Mouse (Mus musculus): Measurements from ENCODE around the gene Sh3tc1.

The Sh3tc1 gene

DNA sequence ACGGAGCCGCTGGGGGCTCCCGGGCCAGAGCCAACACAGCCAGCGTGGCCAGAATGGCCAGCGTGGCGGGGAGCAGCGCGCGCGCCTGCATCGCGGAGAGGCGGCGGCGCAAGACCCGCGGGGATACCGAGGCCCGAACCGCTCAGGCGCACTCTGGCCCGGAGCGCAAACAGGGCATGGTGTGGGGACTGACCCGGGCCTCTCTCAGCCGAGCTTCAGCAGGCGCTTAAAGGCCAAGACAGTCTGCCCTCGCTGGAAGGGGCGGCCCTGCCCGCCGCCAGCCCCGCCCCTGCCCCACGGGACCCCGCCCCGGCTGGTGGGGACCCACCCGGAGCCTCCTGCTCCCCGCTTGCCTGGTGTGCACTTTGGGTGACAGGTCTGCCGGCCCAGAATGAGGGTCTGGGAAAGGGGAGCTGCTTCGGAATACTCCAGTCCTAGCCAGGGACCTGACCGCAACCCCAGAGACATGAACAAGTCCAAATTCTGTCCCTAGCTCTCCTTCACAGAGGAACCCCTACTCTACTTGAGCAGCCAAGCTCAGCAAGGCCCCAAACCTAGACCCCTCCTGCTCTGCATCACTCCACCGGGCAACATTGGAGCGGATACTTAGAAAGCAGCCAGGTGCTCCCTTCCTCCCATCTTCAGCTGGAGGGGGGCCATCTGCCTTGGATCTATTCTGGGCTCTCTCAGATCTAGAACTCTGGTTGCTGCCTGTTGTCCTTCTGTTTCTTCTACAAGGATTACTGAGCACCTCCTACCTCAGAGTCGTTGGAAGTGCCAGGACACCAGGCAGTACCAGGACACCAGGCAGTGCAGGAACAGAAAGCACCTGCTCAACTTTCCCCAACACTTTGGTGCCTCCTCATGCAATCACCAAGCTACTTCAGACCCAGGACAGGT lies 60.3 kb downstream of the Sh3tc1 start, which contains the start of gene Htra3:
Gene Htra3, minus strand, starts transcription at position 527 of the 900 bp plus-strand sequence.
- no peak for DNase-seq

- no peak for DNase-seq
Measured at GRCm38 (mm10) chr5:35676964-35677363, 62.8 kb downstream of the Sh3tc1 start.

DNA sequence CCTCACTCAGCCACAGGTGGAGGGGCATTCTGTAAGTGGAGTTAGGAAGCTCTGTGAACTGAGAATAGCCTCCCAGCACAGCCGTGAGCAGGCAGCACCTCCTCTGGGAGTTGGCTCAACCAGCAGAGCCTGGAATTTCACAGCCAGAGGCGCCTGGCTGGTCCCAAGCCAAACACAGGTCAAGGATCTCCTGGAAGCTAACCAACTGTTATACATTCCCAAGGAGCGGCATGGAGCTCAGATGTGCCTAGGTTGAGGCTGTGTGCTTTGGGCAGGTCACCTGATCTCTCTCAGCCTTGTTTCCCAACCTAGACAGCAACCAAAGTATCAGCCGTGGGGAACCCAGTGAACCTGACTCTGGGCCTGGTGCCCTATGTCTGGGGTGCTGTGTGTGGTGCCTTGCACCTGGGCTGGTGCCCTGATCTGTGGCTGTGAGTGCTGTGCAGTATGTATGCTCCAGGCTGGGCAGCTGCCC lies 65.7 kb downstream of the Sh3tc1 start:
- DNase-seq: no peak

GRCm38 (mm10) chr5:35673086-35673485 lies 66.7 kb downstream of the Sh3tc1 start:
- no peak for DNase-seq

- DNase-seq: no peak
Measured at GRCm38 (mm10) chr5:35672581-35672980, 67.2 kb downstream of the Sh3tc1 start.

DNA sequence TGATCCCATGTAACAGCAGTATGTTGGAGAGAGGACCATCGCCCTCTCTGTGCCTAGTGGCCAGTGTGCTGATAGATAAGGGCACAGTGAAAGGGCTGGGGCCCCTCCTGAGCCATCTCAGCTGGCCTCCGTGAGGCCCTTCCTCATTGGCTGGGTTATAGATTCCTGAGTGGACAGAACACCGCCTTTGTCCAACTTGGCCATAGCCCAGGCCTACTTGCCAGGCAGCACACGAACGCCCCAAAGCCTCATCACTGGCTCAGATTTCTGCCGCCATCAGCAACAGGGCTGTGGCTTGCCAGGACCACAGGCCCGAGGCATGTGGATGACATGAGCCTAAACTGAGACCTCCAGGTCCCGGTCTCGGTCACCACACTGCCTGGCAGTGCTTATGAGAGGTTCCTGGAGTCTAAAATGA lies 68.3 kb downstream of the Sh3tc1 start:
- DNase-seq: no peak

GRCm38 (mm10) chr5:35670412-35670801 lies 69.4 kb downstream of the Sh3tc1 start:
- DNase-seq: no peak

- DNase-seq: no peak
Measured at GRCm38 (mm10) chr5:35669747-35670411, 69.9 kb downstream of the Sh3tc1 start.

DNA sequence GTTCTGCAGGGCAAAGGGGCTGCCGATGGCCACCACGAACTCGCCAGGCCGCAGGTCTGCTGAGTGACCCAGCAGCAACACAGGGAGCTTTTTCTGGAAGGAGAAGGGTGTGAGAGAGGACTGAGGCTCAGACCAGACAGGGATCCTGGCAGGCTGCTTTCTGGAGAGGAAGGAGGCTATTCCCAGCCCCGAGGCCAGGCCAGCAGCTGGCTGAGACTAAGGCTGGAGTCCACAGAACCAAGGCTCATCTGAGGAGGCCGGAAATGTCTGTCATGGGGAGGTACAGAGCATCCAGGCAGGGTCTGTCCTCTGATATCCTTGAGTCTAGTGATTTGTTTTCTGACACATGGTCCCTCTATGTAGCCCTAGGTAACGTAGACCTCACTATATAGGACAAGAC lies 73.6 kb downstream of the Sh3tc1 start:
- no peak for DNase-seq

GRCm38 (mm10) chr5:35662021-35662545 lies 77.7 kb downstream of the Sh3tc1 start:
- DNase-seq: no peak

DNA sequence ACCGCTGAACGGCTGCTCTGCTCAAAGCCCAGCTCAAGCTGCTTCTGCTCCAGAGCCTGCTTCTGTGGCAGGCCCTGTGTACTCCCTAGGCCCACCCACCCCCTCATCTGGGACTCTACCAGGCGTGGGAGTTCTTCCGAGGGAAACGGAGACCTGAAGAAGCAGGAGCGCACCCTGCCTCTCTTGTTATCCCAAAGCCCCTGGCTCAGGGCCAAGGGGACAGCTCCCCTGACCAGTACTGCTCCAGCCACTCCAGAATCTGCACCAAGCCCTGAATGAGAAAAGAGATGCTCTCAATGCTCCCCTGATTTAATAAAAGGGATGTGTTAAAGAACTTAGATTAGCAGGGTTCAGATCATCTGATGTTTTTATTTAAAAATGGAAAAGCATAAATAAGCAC lies 78.6 kb downstream of the Sh3tc1 start:
- DNase-seq: no peak

DNA sequence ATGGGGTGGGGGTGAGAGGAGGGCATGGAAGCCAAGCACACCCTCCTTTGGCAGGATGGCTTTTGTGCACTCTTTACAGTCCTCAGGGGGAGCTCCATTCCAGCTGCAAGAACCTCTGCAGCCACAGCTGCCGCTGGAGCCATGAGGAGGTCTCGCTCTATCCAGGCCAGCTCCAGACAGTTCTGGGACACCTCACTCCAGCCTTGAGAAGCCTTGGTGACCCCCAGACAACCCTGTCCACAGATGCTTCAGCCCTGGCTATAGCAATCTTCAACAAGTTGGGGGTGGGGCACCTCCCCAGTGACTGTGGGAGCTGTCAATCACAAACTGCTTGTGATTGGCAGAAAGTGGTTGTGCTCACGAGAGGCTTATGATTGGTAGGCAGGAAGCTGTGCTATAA lies 80.3 kb downstream of the Sh3tc1 start:
- DNase-seq: no peak

- DNase-seq: no peak
Measured at GRCm38 (mm10) chr5:35655753-35656485, 83.9 kb downstream of the Sh3tc1 start.

DNA sequence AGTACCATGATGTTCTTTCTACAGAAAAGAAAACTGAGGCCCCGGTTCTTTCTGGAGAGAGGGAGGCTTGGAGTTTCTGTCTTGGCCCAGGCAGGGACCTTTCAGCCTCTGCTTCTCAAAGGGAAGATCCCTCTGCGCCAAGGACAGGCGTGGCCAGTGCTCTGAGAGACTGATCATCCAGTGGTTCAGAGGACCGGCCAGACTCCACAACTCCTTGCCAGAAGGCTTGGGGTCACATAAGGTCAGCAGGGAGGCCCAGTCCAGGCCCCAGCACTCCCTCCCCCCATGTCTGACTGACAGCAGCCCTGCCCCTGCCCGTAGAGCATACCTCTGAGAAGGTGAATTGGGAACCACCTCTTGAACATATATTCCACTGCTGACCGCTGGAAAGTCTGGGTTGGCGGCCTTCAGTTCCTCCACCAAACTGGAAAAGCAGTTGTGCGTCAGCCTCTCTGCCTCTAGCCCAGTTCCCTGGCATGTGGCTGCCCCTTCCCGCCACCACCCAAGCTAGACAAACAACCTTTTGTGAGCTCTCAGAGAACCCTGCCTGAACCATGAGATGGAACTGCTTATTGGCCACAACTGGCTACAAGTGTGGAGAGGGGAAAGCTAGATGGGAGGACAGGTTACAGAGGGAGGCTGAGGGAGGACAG lies 85.9 kb downstream of the Sh3tc1 start:
- DNase-seq: no peak

- no peak for DNase-seq
Measured at GRCm38 (mm10) chr5:35652872-35653271, 86.9 kb downstream of the Sh3tc1 start.

DNA sequence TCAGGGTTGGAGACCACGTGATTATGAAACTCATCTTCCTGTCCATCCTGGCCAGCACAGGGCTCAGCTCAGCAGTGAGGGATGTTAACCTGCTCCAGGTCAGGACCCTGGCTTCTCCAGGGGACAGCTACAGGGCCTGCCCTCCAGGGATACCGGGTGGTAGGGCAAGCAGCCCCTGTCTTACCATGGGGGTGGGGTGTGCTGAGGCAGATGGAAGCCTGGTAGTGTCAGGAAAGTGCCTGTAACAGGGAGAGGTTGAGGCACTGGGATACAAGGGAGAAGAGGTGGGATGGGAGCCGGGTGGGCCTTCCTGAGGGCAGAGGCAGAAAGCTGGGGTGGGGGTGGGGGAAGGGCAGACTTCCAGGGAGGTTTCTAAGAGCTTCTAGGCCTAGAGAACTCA lies 87.5 kb downstream of the Sh3tc1 start:
- DNase-seq: no peak

- DNase-seq: no peak
Measured at GRCm38 (mm10) chr5:35648230-35648629, 91.6 kb downstream of the Sh3tc1 start.

DNA sequence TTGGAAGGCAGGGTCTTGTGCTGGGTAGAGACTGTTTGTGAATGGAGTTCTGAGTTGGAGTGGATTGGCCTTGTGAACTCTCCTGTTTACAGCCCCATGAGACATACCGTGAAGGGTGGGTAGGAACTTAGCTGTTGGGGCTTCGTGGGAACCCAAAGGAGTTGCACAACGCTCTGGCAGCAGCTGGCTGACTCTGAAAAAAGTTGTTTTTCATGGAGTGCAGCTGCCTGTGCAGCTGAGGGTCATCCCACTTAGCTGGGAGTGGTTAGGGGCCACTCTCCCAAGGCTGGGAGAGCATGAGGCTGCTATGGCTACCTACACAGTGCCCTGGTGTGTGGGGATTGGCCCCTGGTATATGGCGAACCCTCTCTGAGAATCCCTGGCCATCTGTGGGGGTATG lies 92.2 kb downstream of the Sh3tc1 start:
- no peak for DNase-seq

Measured in cerebellum, adult 8-10 months (tissue).